Mouse (Mus musculus) monocyte, adult 2 months (primary cell): ENCODE data around the gene Epb42.

ENCODE experiments used
- DNase-seq, 2 experiments: peaks; one replicate each; pipeline ENCODE4 v3.0.0; 2022; ENCODE audit warnings: low spot score in 2 of 2, low read depth in 1 of 2

Epb42 gene

DNA sequence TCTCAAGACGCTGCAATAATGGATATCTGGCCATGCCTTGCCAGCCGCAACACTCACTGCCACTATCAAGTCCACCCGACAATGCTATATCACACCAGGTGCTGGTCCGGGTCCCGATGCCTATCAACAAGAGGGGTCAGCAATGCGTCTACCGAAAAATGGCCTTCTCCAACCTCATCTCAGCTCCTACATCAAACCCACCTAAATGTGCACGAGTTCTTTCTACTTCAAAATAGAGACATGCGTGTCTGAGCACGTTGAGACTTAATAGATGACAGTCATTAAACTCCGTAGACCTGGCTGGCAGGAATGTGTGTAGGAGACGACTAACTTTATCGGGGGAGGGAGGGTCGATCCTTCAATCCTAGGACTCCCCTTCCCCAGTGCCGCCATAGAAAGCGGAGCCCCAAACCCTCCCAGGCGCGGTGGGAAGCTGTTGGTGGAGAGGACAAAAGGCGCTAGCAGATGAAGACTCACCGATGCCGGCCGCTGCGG is 66.8 kb downstream of the Epb42 start:
- DNase-seq = no peak
